Mouse (Mus musculus) midbrain, embryonic 13.5 days (tissue): ENCODE data around the gene Reps1. TPM values are rescaled to one million over a fixed set of nuclear protein-coding genes. Genes with fewer than 3 reads are reported as not detected.

Experiments
- polyA plus RNA-seq: library from polyadenylated mRNA; unstranded; fragments of >200 nt; fragmentation: Nextera tagmentation; extraction: Ambion mirVana; gene quantifications from 2 replicates; pipeline ENCODE4 v1.2.1, GENCODE M21; 2015

Gene Reps1
- polyA plus RNA-seq, 1 experiment from 2014 or later, result 17.8 TPM

Other genes with a start within 250 kb of the Reps1 start
- gene Heca, start 107.8 kb upstream of the Reps1 start, polyA plus RNA-seq, result 4.3 and 5.7 TPM in 2 replicates
- gene Abracl, start 32.6 kb upstream of the Reps1 start, polyA plus RNA-seq, result 104 and 122 TPM in 2 replicates
- gene Ect2l, start 155.0 kb downstream of the Reps1 start, polyA plus RNA-seq, result 0.35 and 0.73 TPM in 2 replicates
- 8.7 and 8.9 TPM in 2 replicates for gene Ccdc28a, start 179.1 kb downstream of the Reps1 start, polyA plus RNA-seq